Mouse (Mus musculus): ENCODE results near the gene Elmo1.

DNA sequence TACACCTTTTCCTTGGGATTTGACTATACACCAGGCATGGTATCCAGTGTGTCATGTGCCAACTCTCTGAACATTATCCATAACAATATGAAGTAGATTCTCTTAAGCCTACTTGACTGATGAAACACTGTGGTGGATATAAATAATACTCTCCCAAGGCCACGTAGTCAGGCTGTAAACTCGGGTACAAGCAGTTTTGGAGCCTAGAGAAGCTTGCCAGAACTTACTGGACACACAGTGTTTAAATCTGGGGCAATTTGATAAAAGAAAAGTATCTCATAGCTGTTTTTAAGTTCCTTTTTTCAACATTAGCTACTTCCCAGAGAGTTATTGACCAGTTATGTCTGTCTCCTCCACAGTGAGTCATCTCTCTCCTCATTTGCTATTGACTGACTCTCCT, 47.5 kb upstream of the Elmo1 start:
- no peak for TF ChIP-seq CTCF (IDR thresholded peaks at IDR 0.05; ENCODE audit: insufficient read depth, low read depth, low read length)
- no peak for TF ChIP-seq POLR2A (IDR thresholded peaks at IDR 0.05; ENCODE audit: insufficient read depth, low read depth, low read length)

Data from olfactory bulb, adult 2 months (tissue).